Mouse (Mus musculus) cerebellum, adult 18-20 months (tissue): ENCODE data around the gene Gm8206.
"Not testable (repeated sequence)": the region's sequence is repeated elsewhere in the genome, so short reads cannot be mapped to it uniquely, and the experiment has no call there.

Source experiments
- DNase-seq, 2 experiments: peaks; one replicate each; pipeline ENCODE4 v3.0.0; 2021

Gene Gm8206

GRCm38 (mm10) chr14:6093842-6094241, at the start of gene Gm8206:
Gene Gm8206, minus strand, starts transcription at chr14:6093942.
- DNase-seq = not testable (repeated sequence)

DNA sequence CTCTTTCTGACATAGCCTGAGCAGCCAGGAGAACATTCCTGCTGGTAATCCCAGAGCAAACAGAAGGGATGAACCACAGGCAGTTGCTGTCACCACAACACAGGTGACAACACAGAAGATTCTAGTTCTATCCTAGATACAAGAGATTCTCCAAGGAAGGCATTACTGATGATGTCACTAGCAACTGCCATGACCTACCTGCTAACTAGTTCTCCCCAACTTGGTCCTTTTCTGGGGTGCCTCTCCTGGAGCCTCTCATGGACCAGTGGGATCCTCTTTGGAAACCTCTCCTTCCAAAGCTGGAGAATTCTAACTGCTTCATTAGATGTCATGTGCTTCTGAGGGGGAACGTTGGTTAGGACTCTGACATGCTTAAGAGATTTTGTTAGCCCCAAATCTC, 32.0 kb upstream of the Gm8206 start, which contains the start of gene Gm3476:
Gm3476 (minus strand) TSS at position 101 of the 400 bp plus-strand sequence.
- not testable (repeated sequence) for DNase-seq

DNA sequence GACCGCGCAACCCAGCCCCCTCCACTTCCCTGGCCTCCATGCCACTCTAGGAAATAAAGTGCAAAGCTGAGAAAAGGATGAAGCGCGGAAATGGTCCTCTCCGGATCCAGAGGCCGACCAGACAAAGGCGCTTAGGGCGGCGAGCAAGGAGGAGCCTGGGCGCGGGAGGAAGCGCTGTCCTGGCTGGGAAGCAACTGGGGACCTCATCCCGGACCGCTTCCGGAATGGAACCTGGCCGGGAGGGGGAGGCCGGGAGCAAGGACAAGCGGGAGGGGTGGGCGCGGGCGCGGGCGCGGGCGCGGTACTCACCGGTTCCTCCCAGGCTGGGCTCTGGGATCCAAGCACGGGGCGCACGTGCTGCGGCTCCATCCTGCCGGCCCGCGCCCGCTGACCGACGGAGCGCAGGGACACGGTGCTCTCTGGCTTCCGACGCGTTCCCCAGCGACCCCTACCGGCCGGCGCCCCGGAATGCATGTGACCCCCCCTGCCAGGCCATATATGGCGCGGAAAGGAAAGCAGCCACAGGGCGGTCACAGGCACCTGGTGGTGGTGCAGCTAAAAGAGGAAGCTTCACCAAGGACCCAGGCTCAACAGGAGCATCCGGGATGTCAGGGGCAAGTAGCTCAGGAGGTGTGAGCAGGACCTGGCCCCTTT, 14.7 kb upstream of the Gm8206 start, which contains the start of gene Gm3468:
Gm3468 (minus strand) TSS at position 394 of the 654 bp plus-strand sequence.
- peak; percentile 2 to 21 for DNase-seq

- not testable (repeated sequence) for DNase-seq
These were observed 13.8 kb upstream of the Gm8206 start for GRCm38 (mm10) chr14:6107500-6107899.

DNA sequence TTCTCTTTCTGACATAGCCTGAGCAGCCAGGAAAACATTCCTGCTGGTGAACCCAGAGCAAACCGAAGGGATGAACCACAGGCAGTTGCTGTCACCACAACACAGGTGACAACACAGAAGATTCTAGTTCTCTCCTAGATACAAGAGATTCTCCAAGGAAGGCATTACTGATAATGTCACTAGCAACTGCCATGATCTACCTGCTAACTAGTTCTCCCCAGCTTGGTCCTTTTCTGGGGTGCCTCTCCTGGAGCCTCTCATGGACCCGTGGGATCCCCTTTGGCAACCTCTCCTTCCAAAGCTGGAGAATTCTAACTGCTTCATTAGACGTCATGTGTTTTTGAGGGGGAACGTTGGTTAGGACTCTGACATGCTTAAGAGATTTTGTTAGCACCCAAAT, 35.6 kb downstream of the Gm8206 start, which contains the start of gene Gm6337:
Gm6337 (minus strand) TSS at position 101 of the 400 bp plus-strand sequence.
- DNase-seq = not testable (repeated sequence)

DNA sequence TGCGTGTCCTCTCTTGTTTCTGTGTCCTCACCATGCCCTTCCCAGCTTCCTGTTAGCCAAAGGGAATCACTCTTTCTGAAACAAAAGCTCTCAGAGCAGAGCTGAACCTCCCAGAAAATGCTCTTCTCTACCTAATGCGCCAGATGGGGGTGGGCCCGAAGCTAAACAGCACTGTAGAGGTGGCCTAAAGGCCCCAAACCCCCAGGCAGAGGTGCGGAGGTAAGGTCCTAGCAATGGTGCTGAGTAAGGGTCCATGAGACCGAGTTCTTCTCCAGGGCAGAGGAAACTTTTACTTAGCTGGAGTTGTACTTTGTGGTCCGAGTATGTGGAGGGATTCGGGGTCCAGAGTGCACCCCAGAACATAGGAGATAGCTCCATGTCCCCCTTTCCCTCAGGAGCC, 106.6 kb downstream of the Gm8206 start:
- DNase-seq = not testable (repeated sequence)

DNA sequence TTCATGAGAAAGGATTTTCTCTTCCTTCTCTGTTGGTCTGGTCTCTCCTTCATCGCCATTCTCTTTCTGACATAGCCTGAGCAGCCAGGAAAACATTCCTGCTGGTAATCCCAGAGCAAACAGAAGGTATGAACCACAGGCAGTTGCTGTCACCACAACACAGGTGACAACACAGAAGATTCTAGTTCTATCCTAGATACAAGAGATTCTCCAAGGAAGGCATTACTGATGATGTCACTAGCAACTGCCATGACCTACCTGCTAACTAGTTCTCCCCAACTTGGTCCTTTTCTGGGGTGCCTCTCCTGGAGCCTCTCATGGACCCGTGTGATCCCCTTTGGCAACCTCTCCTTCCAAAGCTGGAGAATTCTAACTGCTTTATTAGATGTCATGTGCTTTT, 114.7 kb downstream of the Gm8206 start, which contains the start of gene Gm3453:
Gm3453 (minus strand) TSS at position 101 of the 400 bp plus-strand sequence.
- not testable (repeated sequence) for DNase-seq
